Mouse (Mus musculus) ovary, postnatal 14 days (tissue): Measurements from ENCODE around the gene Fam19a5.

Source experiments
- DNase-seq: peaks from one replicate; pipeline ENCODE4 v3.0.0; 2022; ENCODE audit warnings: low spot score

Gene Fam19a5

DNA sequence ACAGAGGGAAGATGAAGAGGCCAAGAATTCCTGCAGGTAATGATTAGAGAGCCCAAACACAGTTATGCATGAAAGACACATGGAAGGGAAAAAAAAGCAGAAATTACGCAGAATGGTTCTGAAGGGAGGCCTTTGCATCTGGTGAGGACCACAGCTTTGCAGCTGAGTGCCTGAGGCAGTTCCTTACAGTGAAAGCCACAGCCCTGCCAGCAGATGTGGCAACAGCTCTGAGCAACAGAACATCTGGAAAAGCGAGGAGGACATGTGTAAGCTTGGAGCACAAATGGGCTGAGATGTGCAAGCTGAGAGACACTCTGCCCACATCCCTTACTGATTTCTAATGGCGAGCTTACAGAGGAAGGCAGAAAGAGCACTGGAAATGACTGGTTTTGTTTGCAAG is 221.8 kb downstream of the Fam19a5 start:
- DNase-seq = no peak

DNA sequence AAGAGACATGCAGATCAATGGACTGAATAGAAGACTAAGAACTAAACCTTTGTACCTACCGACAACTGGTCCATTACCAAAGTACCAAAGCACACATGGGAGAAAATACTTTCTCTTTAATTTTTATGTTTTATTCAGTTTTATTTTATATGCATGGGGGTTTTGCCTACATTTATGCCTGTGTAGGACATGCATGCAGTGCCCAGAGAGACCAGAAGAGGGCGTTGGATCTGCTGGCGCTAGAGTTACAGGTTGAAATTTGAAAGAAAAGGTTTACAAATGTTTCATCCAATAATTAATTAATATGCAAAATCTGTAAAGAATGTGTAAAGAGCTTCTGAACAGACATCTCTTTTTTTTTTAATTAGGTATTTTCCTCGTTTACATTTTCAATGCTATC is 229.9 kb downstream of the Fam19a5 start:
- no peak for DNase-seq

DNA sequence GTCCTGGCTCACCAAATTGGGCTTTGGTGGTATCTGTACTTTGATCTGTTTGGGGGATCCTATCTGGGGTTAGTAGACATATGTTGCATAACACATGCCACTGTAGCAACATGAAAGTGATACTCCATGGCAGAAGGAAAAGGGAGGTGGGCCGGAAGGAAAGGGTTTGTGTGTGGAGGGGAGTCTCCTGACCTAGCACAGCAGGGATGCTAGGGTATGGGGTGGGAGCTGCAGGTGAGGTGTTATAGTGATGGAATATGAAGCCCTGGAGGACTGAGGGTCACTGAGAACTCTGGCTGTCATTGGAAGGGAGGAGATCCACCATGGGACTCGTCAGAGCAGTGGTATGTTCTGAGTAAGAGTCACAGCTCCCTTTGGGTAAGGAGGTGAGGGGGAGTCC is 239.2 kb downstream of the Fam19a5 start:
- DNase-seq = no peak

DNA sequence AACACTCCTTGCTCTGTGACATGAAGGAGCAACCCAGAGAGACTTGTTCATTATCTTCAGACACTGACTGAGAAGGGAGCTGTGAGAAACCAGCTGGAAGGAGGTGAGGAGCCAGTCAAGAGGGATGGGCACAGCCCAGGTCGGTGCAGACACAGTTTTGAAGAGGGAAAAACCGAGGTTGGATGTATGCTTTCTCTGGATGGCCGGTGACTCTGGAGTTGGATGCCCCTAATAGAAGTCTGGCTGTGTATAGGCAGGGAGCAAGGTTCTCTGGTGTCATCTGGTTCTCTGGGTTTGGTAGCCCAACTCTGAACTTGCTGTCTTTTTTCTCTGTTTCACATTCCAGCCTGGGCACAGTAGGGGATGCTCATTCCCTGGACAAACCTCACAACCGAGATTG is 245.6 kb downstream of the Fam19a5 start:
- DNase-seq = no peak

DNA sequence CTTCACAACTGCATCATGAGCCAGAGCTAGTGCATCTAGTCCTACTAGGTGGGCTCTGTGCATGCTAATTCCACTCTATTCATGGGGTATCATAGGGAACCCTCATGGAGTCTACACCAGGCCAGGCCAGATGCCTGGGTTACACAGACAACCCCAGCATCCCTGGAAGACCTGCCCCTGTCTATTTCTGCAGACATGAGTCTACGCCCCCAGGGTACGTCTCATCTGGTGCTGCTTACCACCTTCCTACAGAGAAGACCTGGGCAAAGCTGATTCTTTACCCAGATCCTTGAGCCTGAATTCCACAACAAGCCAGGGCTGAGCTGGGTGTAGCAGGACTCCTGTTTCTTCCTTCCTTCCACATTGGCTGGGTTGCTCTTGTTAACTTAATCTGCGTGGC is 249.6 kb downstream of the Fam19a5 start:
- no peak for DNase-seq

DNA sequence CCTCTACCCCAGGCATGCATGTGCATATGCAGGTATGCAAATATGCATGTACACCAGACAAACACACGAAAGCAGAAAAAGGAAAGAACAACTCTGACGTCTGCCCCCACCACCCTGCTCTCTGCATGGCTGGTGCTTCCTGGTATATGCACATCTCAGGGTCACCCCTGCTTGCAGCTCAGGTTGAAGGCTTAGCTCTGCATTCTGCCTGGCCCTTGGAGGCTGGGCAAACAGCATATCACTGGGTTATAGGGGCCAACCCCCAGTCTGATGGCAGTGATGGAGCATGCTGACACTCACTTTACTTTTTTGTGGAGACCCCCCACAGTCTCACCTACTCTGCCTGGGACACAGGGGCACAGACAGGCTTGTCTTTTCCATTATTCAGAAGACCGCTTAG is 252.5 kb downstream of the Fam19a5 start:
- DNase-seq = no peak
